Mouse (Mus musculus): ENCODE measurements around the gene Olfr1420.
"Not testable (repeated sequence)": the region's sequence is repeated elsewhere in the genome, so short reads cannot be mapped to it uniquely, and the experiment has no call there.

Olfr1420 gene

DNA sequence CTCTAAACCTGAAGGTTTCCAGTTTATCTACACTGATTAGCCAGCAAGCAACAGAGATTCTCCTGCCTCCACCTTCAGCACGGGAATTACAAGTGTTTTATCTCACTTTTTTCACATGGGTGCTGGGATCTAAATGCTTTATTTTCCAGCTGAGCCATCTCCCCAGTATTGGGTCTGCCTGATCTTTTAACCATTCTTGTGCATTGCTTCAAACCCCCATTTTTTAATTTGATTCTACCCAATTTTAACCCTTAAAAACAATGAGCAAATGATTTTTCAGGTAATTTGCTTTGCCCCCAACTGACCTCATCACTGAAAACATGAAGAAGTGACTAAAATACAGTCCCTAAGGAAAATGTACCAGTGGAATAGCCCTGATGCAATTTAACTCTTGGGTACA, at the start of gene Olfr1420:
TSS of gene Olfr1420 (plus strand) at position 301 of the 400 bp plus-strand sequence.
- DNase-seq (ENCODE audit: inconsistent age in 2 of 2, low spot score in 1 of 2) = no peak

- DNase-seq (ENCODE audit: inconsistent age in 2 of 2, low spot score in 1 of 2) = no peak
Observed at GRCm38 (mm10) chr19:11839119-11839518, 47.2 kb upstream of the Olfr1420 start, which contains the start of gene Olfr1417. Olfr1417 (minus strand) TSS chr19:11839219.

- no peak for DNase-seq (ENCODE audit: inconsistent age in 2 of 2, low spot score in 1 of 2)
Observed at GRCm38 (mm10) chr19:11846333-11846732, 40.0 kb upstream of the Olfr1420 start.

- no peak for DNase-seq (ENCODE audit: inconsistent age in 2 of 2, low spot score in 1 of 2)
Observed at GRCm38 (mm10) chr19:11852652-11853051, 33.7 kb upstream of the Olfr1420 start.

DNA sequence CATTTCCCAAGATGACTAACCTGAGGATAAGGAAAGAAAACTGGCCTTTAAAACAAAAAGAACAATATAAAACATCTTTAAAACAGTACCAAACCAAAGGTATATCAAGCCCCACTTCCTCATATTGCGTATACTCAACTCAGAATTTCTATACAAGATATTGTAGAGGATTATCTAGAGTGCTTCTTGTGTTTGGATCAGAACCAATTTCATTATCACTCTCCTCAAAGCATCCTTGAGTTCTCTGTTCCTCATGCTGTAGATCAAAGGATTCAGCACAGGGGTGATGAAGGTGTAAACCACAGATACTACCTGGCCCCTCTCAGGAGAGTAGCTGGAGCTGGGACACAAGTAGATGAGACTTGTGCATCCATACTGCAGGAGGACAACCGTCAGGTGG, 31.5 kb upstream of the Olfr1420 start:
- DNase-seq (ENCODE audit: inconsistent age in 2 of 2, low spot score in 1 of 2) = no peak

DNA sequence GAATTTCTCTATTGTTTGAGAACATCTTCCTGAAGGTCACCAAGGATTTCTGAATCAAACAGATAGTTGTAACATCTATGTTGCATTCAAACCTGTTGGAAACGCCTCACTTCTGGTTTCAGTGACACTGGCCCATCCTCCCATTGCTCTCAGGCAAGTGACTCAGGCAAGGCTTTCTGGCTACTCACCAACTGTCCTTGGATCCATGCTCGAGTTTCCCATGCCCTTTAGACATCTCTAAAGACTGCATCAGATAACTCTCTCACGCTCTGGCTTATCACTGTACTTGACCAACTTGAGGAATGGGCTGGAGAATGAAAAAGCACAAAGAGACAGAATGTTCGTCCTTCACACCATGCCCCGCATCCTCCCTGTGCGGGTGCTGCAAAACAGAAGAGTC, 29.9 kb upstream of the Olfr1420 start:
- peak; percentile 71 to 88 for DNase-seq (ENCODE audit: inconsistent age in 2 of 2, low spot score in 1 of 2)

DNA sequence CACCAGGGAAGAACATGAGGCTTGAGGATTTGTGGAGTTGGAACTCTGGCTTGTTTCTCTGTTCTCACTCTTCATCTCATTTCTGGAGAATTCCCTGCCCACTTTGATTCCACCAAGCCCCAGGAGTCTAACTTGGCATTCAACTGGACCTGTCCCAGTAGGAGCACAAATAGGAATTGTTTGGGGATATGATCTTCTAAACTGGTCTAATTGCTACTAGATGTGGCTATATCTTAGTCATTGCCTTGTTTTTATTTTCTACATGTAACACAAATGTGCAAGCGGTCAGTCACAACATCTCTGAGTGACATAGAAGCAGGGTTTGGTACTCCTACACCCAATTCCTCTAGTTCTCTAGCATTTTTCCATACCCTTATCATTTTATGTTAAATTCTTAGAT, 25.4 kb upstream of the Olfr1420 start, which contains the start of gene Olfr1418:
TSS of gene Olfr1418 (minus strand) at position 101 of the 400 bp plus-strand sequence.
- DNase-seq (ENCODE audit: inconsistent age in 2 of 2, low spot score in 1 of 2) = no peak

GRCm38 (mm10) chr19:11867837-11868236, 18.5 kb upstream of the Olfr1420 start:
- no peak for DNase-seq (ENCODE audit: inconsistent age in 2 of 2, low spot score in 1 of 2)

DNA sequence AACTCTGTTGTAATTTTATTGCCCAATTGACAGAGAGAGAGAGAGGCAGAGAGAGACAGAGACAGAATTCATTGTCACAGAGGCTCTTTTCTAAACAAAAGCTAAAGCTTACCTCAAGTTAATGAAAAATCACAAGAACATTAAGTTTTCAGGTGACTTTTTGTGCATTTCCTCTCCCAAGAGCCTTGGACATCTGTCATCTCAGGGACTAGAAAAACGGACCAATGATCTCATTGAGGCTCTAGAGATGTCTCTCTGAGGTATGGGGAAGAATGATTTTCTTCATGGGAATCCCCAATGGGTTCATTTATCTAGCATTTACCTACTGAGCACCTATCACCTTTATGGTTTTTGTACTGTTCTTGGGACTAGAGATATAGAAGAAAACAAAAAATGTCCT, 11.4 kb upstream of the Olfr1420 start, which contains the start of gene Olfr1419:
TSS of gene Olfr1419 (minus strand) at position 101 of the 400 bp plus-strand sequence.
- no peak for DNase-seq (ENCODE audit: inconsistent age in 2 of 2, low spot score in 1 of 2)

DNA sequence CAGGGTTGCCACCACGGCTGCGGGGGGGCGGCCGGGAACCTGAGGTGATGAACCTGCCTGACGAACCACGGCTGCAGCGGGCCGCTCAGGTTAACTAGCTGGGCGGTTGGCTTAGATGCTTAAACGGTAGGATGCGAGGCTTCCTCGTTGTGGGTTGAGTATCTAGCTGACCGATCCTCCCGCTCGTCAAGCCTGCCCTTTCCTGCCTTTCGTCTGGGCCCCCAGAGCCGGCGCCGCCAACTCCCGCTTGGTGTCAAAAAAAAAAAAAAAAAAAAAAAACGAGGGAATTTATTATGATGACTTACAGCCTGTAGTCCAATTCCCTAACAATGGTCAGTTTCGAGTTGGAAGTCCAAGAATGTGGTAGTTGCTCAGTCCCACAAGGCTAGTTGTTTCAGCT, 8.0 kb upstream of the Olfr1420 start:
- DNase-seq (ENCODE audit: inconsistent age in 2 of 2, low spot score in 1 of 2) = not testable (repeated sequence)

DNA sequence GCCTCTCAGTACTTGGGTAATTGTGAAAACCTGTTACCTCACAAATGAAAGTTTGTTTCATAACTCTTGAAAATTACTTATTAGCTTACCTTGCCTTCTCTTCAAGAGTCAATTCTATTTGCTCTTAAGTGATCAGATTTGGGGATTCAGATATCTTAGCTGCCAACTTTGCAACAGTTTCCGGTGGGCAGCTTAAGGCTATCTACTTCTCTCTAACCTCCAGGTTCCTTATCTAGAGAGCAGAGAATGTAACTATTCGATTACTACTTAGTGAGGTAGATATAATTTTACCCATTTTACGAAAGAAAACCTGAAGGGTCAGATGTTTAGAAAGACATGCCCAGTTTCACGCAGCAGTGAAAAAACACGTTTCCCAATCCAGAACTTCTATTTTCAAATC, 24.7 kb downstream of the Olfr1420 start:
- no peak for DNase-seq (ENCODE audit: inconsistent age in 2 of 2, low spot score in 1 of 2)

GRCm38 (mm10) chr19:11911603-11912002, 25.2 kb downstream of the Olfr1420 start:
- DNase-seq (ENCODE audit: inconsistent age in 2 of 2, low spot score in 1 of 2) = no peak

GRCm38 (mm10) chr19:11912037-11912532, 25.7 kb downstream of the Olfr1420 start, which contains the start of gene Patl1:
Patl1 (plus strand) TSS chr19:11912399.
- peak; percentile 99 for DNase-seq (ENCODE audit: inconsistent age in 2 of 2, low spot score in 1 of 2)

GRCm38 (mm10) chr19:11912533-11913121, 26.3 kb downstream of the Olfr1420 start:
- DNase-seq (ENCODE audit: inconsistent age in 2 of 2, low spot score in 1 of 2) = peak; percentile 74 to 91

- DNase-seq (ENCODE audit: inconsistent age in 2 of 2, low spot score in 1 of 2) = peak in 1 of 2 experiments; percentile 50
Observed at GRCm38 (mm10) chr19:11915804-11916203, 29.4 kb downstream of the Olfr1420 start.

- DNase-seq (ENCODE audit: inconsistent age in 2 of 2, low spot score in 1 of 2) = no peak
Observed at GRCm38 (mm10) chr19:11922068-11922467, 35.7 kb downstream of the Olfr1420 start.

- DNase-seq (ENCODE audit: inconsistent age in 2 of 2, low spot score in 1 of 2) = not testable (repeated sequence)
Observed at GRCm38 (mm10) chr19:11922515-11922914, 36.1 kb downstream of the Olfr1420 start.

- DNase-seq (ENCODE audit: inconsistent age in 2 of 2, low spot score in 1 of 2) = no peak
Observed at GRCm38 (mm10) chr19:11926380-11926779, 40.0 kb downstream of the Olfr1420 start.

DNA sequence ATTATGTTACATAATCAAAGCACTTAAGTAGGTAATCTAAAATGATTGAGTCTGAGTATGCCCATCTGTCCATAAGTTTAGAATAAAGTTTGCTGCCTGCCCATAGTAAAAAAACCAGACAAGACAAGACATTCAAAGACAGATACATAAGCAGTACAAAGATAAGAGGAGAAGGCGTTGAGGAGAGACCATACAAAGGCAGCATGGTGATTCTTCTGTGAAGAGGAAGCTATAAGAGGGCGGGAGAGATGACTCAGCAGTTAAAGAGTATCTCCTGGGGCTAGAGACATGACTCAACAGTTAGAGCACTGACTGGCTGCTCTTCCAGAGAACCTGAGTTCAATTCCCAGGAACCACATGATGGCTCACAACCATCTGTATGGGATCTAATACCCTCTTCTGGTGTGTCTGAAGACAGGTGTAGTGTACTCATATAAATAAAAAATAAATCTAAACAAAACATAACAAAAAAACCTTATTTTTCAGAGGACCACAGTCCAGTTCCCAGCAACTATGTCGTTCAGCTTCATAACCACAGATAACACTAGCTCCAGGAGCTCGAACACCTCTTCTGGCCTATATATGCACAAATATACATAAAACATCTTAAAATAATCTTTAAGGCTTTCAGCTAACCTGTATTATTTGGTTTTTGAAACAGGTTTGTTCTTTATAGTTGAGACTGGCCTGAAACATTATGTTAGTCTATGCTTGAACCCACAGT, 41.8 kb downstream of the Olfr1420 start:
- DNase-seq (ENCODE audit: inconsistent age in 2 of 2, low spot score in 1 of 2) = no peak

DNA sequence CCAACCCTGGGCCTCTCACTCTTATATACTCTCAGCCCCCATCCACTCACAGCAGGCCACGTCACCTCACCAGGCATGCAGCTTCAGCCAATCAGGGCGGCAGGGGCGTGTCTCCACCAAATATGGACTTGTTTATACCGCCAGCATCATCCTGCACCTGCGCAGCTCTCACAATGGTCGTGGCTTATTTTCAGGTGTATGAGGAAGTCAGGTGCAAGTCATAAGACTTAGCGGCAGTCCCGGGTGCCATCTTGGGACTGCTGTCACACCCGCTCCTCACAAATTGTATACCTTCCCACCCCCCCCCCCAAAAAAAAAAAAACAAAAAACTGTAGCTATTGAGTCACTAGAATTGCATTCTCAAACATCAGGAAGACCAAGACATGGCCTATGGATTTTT, 60.1 kb downstream of the Olfr1420 start:
- not testable (repeated sequence) for DNase-seq (ENCODE audit: inconsistent age in 2 of 2, low spot score in 1 of 2)
